Mouse (Mus musculus) left cerebral cortex, postnatal 4 days (tissue): ENCODE measurements at regions not wholly inside any gene's neighbourhood (a gene's known extent, or its start where the extent isn't known, plus 50 kb on each side); places are given as distances from the start of the nearest gene placed in this dataset.
A peak's percentile ranks its signal among the peaks of the same experiment; 100 is the strongest.
"Not testable (repeated sequence)": the region's sequence is repeated elsewhere in the genome, so short reads cannot be mapped to it uniquely, and the experiment has no call there.

ENCODE experiments used
- DNase-seq: peaks from one replicate; pipeline ENCODE4 v3.0.0-alpha.2; 2022
- intact Hi-C: fragments of 180-260 bp; cut with DNase I; formaldehyde crosslinking; loops from one replicate; pipeline ENCODE4 v1.15.1; 2025

- no peak for DNase-seq
These were observed 114.4 kb downstream of the Dicer1 start for GRCm38 (mm10) chr12:104637046-104638032.

DNA sequence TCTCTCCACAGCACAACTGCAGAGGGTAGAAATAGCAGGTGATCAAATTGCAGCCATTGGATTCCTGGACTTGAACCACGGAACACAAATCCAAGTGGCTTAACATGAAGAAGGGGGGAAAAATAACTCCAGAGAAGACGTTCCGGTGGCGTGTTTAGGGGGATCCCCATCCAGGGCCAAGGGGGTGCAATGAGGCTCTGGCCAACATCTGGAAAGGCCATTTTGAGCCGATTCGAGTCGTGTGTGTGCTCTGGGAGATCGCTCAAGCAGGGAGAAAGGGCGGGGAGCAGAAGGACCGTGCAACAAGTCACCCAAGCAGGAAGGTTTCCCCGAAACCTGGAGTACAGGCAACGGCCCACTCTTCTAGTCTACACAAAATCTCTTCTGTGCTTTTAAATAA lies 115.3 kb downstream of the Dicer1 start:
- intact Hi-C loops, result no loop called here
- no peak for DNase-seq

More at GRCm38 (mm10) chr12:104637046-104638032, 114.4 kb downstream of the Dicer1 start:
- intact Hi-C loops, result no loop called here

DNA sequence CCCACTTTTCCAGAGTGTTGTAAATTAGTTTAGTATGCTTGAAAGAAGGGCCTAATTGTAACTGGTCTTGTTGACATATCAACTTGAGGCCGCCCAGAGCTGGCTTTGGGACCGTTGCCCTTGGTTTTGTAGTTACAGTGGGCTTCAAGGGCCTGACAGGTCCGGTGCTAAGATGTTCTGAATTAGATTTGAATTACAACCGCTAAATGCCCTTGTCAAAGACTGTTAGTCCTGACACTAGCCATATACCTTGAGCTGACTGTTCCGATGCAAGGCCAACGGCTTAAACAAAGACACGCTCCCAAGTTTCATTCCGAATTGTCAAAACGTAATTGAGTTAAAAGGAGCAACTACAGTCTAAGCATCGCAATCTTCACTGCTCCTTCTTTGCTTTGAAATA lies 116.9 kb downstream of the Dicer1 start:
- DNase-seq, result no peak
- intact Hi-C loops, result no loop called here

DNA sequence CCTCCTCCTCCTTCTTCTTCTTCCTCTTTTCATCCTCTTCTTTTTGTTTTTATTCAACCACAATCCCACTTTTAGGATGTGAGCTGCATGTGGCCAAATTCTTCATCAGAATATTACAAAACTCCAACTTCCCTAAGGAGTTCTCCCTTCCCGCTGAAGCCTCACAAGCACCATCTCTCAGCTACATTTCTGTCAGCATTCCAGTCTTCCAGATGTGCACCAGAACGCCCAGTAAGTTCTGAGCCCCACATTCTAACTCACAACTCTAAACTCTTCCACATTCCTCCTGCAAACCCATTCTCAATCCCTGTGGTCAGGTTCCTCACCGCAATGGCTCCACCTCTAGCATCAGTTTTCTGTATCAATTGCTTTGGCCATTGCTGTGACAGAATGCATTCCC lies 121.2 kb downstream of the Dicer1 start:
- intact Hi-C loops, result no loop called here
- DNase-seq, result no peak

- DNase-seq, result no peak
- intact Hi-C loops, result no loop called here
These were observed 122.3 kb downstream of the Dicer1 start for GRCm38 (mm10) chr12:104629449-104629848.

GRCm38 (mm10) chr12:104626054-104626453 lies 125.7 kb downstream of the Dicer1 start:
- intact Hi-C loops, result no loop called here
- no peak for DNase-seq

DNA sequence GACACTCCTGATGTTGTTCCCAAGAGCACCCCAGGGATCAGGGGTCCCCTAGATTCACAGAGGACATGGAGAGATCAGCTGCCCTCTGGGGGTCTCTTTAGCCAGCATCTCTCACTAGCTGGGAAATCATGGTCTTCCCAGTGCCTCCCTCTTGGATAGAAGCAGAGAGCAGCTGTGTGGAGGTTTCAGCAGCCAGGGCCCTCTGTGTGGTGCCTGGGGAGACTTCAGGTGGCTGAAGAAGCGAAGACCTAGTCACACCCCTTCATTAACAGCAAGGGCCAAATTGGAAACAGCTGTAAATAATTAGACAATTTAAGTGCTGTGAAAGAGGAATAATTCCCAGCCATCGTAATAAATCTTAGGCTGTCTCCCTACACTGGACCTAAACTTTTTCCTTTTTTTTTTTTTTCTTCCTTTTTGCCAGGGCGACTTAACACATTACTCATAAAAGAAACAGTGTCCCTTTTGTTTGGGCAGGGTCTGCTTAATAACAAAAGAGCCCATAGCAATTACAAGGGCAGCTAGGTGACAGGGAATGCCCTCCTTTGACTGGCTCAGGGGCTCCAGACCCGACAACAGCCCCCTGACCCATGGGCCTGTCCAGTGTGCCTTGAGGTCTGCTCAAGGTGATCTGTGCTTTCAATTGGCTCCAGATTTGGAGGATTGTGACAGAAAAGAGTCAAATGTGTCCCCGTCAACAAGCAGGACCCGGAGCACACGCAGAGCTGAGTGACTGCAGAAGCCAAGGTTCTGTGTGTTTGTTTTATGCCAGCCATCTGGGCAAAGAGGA lies 127.7 kb downstream of the Dicer1 start:
- intact Hi-C loops, result no loop called here
- DNase-seq, result no peak

- peak; percentile 68 for DNase-seq
- intact Hi-C loops, result no loop called here
These were observed 134.5 kb downstream of the Dicer1 start for GRCm38 (mm10) chr12:104617111-104617725.

GRCm38 (mm10) chr12:104614240-104614639 lies 137.5 kb downstream of the Dicer1 start:
- intact Hi-C loops, result no loop called here
- DNase-seq, result no peak

GRCm38 (mm10) chr12:104609767-104610166 lies 136.6 kb upstream of the Gsc start:
- peak; percentile 31 for DNase-seq
- intact Hi-C loops, result no loop called here

GRCm38 (mm10) chr12:104608956-104609355 lies 135.8 kb upstream of the Gsc start:
- intact Hi-C loops, result not testable (repeated sequence)

GRCm38 (mm10) chr12:104607410-104607809 lies 134.3 kb upstream of the Gsc start:
- intact Hi-C loops, result no loop called here
- DNase-seq, result no peak

More at GRCm38 (mm10) chr12:104608956-104609355, 135.8 kb upstream of the Gsc start:
- DNase-seq, result not testable (repeated sequence)

DNA sequence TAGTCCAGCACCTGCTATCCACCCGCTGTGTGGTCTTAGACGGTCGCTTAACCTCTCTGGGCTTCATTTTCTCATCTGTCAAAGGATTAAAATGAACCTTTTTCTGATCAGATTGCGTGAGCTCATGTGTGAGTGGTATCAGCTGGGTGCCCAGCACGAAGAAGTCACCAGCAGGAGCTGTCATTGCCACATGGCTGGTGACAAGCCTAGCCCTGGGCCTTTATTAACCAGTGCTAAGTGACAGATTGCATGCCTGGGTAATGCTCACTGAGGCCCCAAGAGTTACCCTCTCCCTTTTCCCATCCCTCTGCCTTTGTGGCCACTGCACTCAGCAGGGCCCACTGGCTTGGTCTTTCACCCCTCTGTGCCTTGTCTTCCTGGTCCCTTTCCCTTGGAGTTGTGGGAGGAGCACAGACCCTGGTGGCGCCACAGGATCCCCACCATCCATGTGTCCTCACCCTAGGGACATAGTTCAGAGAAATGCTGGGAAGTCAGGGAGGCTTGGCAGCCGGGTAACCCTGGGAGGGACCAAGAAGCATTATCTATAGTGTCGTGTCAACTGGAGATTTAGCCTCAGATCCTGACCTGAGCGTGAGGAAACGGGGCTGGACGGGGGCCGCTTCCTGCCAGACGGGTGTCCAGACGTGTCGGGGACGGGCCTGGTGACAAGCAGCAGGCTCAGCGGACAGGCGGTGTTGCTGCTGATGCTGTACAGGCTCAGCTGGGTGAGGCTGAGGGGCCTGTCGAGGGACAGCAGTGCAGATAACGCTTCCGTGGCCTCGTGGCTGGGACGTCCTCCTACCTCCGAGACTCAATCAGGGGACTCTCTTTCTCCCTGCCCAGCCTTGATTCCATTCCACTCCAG lies 132.6 kb upstream of the Gsc start:
- peak; percentile 17 for DNase-seq
- intact Hi-C loops, result no loop called here

- DNase-seq, result no peak
- intact Hi-C loops, result no loop called here
These were observed 124.9 kb upstream of the Gsc start for GRCm38 (mm10) chr12:104598056-104598455.

- intact Hi-C loops, result no loop called here
- peak; percentile 93 for DNase-seq
These were observed 120.5 kb upstream of the Gsc start for GRCm38 (mm10) chr12:104593526-104594155.

DNA sequence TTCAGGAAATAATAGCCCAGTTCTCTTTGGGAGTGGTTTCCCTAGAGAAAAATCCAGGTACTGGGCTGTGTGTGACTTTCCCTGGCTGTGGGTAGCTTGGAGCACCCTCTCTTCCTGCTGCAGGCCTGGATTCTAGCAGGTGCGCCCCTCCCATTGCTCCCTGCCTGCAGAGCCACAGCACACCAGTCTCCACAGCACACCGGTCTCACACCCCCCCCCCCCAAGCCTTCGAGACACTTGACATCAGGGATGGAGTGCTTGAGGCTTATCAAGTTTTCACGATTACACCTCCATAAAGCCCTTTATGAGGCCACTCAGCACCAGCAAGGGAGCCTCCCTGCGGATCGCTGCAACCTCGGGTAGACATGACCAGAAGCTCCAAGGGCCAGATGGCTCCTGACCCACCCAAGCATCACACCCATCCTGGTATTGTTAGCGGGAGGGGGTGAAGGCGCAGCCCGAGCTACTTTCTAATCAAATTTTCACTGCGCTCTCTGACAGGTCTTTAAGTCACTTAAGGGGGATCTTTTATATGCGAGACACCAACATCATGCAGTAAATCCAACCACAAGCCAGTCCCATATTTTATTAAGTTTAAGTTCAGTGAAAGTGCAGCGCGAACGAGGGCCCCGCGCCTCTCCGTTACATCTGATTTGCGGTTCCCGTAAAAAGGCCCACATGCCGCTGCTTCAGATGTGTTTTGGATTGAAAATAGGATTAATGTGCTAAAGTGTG lies 119.8 kb upstream of the Gsc start:
- intact Hi-C loops, result no loop called here
- DNase-seq, result peak; percentile 29

GRCm38 (mm10) chr12:104591571-104591970 lies 118.4 kb upstream of the Gsc start:
- peak; percentile 23 for DNase-seq

DNA sequence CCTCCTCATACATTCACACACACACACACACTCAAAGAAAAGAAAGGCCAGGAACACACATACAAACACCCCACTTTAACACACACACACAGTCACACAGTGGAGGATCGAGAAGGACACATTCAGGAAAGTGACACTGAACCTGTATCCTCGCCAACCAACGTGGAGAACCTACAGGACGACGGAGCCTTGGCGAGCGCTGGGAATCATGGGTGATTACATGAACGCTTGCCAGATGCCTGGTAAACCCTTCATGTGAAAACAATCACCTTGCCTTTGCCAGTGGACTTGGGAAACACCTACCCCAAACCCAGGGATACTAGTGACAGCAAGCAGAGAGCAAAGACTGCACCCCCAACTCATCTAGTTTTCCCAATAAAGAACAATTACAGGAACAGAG lies 117.2 kb upstream of the Gsc start:
- peak; percentile 27 for DNase-seq
- intact Hi-C loops, result no loop called here

More at GRCm38 (mm10) chr12:104591571-104591970, 118.4 kb upstream of the Gsc start:
- intact Hi-C loops, result no loop called here

GRCm38 (mm10) chr12:104584408-104584807 lies 111.3 kb upstream of the Gsc start:
- intact Hi-C loops, result no loop called here
- DNase-seq, result no peak
